Mouse (Mus musculus) embryo, embryonic 10.5 days (tissue): ENCODE results near the gene Hepacam.

Source experiments
- DNase-seq: peaks from one replicate; pipeline ENCODE4 v3.0.0-alpha.2; 2015; ENCODE audit warnings: low spot score

The Hepacam gene

DNA sequence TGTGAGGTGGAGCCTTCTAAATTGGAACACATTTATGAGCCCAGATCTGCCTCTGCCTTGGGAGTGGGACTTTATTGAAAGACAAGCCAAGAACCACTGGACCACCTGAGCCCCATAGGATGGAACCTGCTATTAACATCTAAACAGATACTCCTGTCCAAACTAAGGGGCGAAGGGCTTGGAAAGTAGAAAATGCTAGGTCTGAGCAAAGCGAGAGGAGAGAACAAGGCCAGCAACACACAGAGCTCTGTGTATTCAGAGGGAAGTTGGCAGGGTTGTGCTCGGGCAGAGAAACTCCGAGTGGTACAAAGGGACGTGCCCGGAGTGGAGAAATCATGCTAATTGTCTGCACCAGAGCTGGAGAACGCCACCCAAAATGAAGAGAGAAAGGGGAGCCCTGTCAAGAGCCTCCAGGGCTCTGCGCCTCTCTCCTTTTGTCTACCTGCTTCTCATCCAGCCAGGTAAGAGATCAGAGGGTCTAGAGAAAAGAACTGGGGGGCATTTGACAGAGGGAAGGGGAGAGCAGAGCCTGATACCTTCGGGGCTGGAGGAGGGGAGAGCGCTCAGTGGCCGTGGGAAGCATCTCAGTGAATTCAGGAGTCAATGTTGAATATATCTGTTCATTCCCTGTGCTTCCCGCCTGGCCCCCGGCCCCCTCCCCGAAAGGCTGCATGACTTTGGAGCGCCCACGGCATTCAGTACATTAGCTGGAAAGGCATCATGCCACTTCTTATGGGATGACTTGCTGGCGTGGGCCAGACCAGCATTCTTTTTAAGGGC lies at the start of gene Hepacam:
Hepacam (plus strand) TSS at position 51 of the 780 bp plus-strand sequence.
- no peak for DNase-seq

DNA sequence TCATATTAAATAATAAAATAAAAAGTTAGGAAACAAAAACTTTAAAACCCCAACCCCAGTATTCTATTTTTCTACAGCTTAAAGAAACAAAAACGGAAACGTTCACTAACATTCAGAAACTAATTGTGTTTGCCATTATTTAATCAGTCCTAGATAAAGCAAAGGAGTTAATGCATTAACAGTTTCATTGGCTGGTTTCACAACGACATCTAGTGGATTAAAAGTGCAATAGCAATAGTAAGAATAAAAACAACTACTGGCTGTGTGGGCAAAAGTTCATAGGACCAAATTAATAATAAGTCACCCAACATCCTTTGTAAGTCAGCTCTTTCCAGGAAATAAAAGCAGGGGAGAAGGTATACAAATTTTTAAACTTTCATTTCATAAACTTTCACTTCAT lies 37.7 kb upstream of the Hepacam start:
- DNase-seq = peak; percentile 26

DNA sequence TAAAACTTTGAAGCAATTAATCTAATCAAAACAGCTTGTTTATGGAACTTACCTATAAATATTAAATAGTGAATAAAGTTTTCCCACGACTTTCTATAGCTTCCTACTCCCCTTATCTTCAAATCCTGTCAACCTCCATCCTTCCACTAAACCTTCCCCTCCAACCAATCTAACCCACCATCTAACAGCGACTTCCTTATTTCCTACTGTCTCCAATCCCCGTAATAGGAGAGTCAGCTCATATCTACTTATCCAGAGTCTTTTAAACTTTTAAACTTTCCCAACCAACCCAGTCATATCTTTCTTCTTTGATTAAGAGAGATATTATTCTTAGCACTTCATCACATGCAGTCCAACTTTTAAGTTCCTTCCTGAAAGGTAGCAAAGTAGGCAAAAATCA lies 21.7 kb upstream of the Hepacam start:
- no peak for DNase-seq

DNA sequence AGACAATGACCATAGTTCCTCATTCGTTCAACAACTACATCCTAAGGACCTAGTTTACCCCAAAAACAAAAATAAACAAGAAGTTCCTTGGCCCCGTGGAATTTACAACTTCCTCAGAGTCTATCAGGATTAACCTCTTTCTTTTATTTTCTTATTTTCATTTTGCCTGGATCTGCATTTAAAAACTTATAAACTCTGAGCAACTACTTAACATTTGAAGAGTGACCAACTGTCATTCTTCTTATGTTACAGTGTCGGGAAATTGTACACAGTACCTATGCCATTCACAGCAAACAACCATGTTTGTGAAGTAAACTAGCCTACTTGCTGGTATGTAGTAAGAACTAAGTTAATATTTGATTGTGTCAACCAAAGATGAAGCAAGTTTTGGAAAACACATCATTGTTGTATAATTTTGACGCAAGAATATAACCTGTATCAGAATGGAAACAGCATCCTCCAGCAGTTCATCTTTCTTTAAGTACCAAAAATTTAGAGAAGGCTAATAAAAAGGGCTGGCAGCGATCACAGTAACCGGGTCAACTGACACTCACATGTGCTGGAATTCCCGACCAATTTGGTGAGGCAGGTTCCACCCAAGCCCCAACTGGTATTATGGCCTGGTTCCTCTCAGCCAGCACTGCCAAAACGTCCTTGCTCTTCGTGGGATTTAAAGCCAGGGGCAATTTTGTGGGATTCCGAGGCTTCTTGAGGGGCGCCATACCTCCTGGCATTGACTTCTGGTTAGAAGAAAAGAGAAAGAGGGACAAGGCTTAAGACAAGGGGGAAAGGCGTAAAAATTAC lies 19.8 kb upstream of the Hepacam start:
- DNase-seq = peak; percentile 63

DNA sequence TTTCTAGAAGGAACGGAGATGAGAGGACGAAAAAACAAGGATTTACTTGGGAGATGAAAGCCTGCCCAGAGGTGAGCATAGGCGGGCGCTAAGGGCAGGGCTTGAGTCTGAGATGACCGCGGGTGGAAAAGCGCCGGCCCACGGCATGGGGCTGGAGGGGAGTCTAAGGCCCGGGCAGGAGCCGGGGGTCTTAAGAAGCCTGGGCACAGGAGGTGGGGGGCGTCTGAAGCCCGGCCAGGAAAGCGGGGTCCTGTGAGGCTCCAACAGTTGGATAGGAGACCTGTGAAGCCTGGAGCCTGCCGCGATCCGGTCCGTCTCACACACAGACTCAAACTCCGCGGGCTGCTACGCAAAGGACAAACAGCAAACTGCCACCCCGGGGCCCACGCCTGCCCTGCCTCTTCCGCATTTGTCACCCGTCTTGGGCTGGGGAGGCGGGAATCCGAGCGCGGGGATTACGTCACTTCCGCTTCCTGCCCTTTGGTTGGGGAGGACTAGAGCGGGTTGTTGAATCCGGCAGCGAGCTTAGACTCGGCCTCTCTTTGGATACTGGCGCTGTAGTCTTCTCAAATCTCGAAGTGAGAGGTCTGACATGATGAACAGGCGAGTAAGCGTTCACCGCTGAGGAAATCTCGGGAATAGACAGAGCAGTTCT lies 19.0 kb upstream of the Hepacam start, which contains the start of gene Ccdc15:
Ccdc15 (minus strand) TSS at position 445 of the 655 bp plus-strand sequence.
- DNase-seq = peak; percentile 98

DNA sequence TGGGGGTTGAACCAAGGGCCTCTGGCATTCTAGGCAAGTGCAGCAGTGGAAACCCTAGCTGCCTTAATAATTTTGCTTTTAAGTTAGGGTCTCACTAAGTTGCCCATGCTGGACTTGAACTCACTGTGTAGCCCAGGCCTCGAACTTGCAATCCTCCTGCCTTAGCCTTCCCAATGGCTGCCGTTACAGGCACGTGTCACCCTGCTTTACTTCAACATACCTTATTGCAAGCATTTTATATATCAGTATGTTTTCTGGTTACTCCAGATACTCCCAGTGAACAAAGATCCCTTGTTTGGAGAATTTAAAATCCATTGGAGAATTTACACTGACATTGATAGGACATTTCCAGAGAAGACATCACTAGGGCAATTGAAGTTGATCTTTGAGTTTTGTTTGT lies 18.1 kb upstream of the Hepacam start:
- DNase-seq = no peak

DNA sequence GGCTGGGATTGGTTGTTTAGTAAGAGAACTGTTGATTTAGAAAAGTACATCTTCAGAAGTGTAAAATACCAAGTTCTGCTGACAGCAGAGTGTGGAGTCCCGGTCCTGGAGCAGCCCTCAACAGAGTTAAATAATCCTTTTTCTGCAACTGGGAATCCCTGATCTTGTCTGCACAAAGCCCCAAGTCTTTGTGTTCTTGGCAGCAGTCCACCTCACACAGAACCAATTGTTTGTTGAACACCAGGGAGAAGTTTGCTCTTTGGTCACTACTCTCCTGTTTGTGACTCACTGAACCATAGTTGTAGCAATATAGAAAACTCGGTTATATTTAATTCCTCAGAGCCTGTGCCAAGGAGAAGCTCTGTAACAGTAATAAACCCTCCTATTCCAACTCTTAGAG lies 15.9 kb upstream of the Hepacam start:
- no peak for DNase-seq

DNA sequence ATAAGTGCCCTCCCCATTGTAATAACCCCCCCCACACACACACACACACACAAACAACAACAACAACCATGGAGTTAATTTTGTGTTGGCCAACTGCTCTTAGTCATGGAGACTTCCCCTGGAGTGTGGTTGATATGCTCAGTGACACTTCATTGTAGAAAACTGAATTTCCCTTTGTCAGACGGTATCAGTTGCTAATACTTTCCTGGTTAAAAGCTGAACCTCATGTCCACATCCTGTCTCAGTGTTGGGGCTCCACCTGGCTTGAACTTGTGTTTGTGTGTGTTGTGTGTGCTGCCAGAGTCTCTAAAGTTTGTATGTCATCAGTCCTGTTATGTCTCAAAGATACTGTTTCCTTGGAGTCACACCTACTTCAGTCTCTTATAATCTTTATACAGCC lies 12.7 kb upstream of the Hepacam start:
- no peak for DNase-seq

DNA sequence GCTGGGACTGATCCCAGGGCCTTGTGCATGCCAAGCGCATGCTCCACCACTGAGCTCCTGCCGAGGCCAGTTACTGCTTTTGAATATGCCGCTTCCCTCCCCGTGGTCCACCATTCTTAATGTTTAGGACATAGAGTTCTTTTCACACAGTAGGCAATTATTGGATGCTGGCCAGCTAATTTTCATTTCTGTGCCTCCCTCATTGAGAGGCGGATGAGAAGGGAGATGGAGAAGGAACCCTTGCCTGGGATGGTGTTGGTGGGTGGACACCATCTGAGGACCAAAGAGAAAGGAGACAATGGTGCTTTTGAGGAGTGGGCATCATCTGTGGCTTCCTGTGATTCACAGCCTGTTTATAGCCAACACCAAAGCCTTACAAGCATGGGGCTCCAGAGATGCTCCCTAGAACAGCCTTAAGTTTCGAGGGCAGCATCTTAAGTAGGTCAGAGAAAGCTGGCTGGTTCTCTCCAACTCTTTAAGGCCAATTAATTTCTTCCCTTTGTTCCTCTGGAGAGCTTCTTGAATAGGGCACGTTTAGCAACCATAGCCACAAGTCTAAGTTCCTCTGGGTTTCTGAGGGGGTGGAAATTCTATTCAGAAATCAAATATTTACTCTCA lies 8.3 kb upstream of the Hepacam start:
- DNase-seq = peak; percentile 28

DNA sequence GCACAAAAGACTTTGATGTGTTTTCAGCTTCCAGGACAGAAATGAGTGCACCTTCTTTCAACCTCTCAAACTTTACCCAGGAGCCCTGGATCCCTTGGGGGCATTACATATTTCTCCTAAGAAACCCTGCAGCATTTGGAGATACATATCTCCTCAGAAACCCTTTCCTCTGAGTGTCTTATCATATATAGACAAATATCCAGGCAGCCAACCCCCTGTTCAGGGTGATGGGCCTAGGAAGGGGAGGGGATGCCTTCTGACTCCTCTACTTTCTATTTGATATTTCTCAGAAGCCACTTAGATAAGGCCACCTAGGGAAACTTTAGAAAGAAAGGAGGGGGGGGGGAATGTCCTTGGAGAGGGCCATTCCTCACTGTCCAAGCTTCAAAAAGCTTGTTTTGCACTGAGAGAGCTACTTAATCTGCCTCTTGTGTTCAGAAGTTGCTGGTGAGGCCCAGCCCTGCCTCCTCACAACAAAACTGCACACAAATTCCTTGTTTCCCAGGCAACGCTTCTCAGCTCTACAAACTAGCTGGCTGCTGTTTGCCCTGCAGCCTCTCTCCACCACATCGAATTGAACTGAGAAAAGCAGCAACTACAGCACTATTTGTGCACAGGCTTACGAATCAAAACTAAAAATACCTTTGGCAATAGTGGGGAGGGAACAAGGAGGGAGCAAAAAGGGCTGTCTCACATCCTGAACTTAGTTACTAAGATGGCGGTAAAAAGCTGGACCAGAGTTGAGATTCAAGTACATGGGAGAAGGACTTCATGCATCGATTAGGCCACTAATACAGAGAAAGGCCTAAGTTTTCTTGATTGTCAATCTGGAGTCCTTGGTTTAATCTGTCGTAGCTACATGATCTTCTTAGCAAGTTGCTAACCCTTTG lies 7.6 kb upstream of the Hepacam start:
- peak; percentile 88 for DNase-seq

DNA sequence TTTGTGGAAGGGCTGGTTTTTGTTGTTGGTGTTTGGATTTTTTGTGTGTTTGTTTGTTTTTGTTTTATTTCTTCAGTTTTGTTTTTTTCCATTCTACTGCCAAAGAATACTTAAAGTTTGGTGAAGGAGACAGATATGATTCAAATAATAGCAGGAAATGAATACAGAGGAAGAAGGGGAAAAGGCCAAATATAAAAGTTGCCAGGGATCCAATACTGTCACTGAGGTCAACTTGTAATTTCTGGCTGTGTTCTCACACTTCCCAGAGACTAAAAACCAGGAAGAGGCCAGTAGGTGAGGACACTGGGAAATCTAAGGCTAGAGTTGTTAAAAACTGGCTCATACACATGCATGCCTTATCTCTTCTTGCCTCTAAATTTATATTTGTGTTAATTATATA lies 5.1 kb upstream of the Hepacam start:
- no peak for DNase-seq

DNA sequence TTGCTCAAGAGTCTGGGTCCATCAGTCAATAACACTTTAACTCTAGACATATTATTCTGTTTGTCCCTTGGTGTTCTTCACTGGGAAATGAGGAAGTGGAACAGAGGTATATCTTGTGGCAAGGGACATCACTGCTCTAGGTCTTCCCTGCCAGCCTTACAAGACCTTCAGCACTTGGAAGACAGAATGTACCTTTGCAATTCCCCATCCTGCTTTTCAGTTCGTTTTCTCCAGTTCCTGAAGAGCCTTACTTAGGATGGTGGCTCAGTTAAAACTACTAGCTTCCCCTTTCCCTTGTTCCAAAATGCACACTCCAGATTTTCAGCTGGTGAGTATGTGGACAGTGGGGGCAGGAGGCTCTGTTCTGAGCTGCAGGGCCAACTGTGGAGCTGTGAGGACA lies 4.3 kb upstream of the Hepacam start:
- DNase-seq = no peak

DNA sequence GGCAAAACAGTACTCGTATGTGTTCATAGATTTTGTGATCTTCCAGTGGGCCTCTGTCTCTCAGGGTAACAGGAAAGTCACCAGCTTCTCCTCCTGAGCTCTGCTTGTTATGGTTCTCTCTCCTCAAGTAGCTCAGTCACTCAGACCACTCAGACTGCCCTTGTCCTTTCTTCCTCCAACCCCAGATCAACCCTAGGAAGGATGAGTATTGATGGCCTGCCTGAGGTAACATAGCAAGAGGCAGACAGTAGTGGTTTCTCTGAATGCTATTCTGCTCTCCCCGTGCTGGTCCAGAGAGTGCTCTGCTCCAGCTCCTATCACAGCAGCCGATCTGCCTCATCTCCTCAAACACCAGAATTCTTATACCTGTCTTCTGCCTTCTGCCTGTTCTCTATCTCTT lies 3.6 kb upstream of the Hepacam start:
- no peak for DNase-seq

DNA sequence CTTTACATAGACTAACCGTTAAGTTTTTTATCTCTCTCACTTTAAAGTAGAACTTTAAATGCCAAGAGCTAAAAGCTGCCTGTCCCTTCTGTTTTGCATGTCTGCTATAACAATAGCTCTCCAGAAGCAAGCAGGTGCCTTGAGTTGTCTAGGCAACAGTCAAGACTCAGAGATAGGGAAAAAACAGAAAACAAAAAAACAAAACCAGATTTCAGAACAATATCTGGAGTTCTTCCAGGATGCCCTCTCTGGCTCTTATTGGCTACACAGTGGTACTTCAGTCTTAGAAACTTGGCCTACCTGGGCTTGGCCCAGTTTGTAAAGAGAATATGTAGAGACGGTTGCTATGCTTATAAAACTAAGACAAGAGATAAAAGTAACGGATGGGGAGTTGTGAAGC lies 2.8 kb upstream of the Hepacam start:
- DNase-seq = no peak

DNA sequence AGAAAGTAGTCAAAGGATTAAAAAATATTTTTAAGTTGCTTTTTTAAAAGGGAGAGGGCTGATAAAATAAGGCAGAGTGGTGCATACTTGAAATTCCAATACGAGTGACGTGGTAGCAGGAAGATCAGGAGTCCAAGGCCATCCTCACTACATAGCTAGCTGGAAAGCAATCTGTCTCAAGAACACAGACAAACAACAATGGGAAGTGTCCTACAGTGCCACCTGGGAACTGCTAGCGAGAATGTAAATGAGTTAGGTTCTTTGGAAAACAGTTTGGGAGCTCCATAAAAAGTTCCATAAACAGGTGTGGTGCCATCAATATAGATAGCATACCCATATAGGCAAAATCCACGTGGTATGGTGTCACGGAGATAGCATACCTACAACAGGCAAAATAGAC lies 1.4 kb upstream of the Hepacam start:
- no peak for DNase-seq

DNA sequence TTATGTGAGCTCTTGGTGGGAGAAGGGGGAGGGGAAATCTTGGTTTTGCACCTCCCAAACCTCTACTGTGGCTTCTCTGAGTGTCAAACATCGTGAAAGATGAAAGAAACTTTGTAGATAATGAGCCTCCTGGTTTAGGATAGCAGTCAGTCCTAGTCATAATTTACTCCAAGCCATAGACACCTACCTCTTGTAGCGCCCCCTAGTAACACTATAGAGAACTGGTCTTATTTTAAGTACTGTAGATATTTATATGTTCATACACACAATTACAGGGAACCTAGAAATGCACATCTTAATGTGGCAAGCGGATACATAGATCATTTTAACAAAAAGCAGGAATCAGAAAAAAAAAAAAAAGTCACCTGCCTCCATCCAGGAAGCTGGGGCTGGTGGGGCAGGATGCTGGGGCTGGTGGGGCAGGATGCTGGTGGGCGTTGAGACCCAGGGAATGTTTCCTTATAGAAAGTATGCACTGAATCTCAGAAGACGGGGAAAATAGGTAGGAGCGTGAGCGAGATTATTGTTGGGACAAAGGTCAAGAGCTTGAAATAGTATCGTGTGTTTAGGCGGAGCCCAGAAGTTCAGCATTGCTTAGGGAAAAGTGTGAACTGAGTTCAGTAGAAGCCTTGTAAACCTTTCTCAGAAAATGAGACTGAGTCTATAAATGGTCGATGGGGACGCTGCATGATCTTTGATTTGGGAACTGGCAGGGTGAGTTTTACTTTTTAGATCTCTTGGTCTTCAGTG lies 1.1 kb downstream of the Hepacam start:
- no peak for DNase-seq

DNA sequence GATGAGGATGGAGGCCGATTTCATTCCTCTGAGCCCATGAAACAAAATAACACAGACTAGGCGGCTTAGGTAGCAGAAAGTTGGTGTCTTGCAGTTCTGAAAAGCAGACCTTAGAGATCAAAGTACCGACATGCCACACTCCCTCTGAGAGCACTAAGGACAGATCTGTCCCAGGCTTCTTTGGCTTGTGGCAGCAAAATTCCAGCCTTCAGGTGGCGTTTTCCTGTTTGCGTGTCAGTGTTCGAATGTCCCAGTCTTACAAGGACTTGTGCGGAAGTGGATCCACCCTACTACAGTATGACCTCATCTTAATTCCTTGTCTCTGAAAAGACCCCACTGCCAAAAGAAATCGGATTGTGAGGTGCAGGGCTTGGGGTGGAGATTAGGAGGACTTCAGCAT lies 1.7 kb downstream of the Hepacam start:
- DNase-seq = no peak

DNA sequence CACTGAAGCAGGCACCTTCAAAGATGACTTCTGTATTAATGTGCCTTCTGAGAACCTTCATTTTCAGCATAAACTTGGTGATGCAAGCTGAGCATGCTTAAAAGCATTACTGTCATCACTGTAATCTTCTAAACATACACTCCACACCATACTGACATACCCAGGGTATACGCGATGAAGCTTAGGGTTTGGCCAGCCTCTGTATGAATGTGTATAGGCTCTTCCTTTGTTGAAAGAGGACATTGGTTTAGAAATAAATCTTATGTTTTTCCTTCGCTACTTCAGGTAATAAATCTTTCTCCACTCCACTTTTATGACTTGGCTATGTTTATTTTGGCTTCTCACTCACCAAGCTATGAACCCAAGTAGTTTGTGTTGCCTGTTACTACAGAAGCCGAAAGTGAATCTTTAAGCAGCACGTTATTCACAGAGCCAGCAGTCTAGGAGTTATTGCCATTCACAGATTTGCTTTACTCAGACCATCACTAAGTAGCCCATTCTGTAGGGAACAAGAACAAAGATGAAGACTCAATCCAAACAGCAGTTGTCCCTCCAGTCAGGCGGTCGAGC lies 4.2 kb downstream of the Hepacam start:
- DNase-seq = no peak

DNA sequence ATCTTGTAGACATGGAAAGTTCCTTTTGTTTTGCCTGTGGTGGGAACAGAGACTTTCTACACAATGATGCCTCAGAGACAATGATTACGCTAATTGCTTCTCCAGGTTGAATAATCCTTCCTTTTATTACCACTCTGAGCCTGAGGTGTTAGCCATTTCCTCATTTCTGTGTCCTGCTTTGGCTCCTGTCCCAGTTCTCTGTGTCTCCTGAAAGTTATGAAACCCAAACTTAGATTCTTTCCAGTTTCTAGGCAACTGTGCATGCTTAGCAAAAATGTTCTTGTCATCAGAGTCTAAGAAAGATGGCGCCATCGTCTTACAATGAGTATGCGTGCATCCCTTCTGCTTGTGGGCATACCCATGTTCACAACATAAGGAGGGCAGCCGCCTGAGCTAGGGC lies 8.6 kb downstream of the Hepacam start:
- no peak for DNase-seq

DNA sequence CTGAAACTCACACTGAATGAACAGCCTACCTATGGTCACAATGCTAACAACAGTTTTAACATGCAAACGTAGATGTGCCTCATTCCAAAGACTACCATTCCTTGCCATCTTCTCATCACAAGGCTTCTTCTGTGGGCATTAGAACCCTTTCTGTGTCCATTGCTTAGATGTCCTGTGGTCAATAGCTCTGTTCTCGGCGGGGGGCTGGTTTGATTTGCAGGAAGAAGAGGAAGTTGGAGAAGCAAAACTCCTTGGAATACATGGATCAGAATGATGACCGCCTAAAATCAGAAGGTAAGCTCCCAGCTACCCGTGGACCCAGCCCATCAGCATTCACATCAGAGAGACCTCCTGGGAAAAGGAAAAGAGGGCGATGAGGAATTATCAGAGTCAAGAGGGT lies 16.0 kb downstream of the Hepacam start:
- no peak for DNase-seq
